Mouse (Mus musculus): Measurements from ENCODE around the gene Lemd1.
A peak's percentile ranks its signal among the peaks of the same experiment; 100 is the strongest.
"Not testable (repeated sequence)": the region's sequence is repeated elsewhere in the genome, so short reads cannot be mapped to it uniquely, and the experiment has no call there.

The Lemd1 gene

DNA sequence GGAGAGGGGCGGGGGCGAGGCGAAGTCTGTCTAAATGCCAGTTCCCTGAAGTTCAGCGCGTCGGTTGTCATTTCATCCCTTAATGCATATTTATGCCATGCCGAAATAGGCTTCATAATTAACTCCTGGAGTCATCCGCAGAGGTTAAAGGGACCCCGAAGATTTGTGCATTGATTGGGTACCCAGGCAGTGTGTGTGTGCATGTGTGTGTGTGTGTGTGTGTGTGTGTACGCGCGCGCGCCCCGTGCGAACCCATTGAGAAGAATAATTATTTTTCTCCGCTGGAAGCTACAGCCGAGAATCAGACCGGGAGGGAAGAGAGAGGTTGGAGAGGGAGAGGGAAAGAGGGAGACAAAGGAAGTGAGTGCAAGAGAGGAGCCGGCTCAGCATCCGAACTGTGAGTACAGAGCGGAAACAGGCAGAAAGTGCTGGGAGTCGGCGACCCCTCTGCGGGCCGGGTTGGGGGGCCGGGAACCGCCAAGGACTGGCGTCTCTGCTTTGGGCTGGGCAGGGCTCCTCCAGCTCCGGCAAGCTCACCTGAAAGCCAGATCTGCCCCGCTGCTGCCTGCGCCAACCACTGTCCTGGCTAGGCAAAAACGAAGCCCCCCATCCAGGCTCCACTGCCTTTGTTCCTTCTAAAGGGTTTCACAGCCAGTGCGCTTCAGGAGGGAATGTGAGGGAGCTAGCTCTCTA is at the start of gene Lemd1, which contains the start of gene AC124108.1:
Lemd1 (plus strand) TSS at position 339 of the 693 bp plus-strand sequence.
AC124108.1 (plus strand) TSS at position 365 of the 693 bp plus-strand sequence.
- DNase-seq (ENCODE audit: low read depth), result no peak

DNA sequence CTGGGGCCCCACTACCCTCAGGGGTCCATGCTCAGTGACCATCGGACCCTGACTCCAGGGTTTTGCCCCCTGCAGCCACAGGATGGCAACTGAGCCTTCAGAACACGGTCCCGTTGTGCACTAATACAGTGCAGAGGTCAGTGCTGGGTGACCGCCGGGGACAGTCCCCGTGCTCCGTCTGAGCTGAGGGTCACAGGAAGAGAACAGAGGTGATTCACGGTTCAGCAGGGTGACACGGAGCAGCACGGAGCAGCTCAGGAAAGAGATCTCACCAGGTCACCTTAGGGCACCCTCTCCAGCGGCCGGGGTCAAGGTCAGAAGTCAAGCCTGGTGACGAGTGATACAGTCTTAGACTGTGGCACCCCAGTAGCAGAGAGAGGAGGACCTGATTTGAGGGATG is 49.5 kb upstream of the Lemd1 start:
- no peak for DNase-seq (ENCODE audit: low read depth)

DNA sequence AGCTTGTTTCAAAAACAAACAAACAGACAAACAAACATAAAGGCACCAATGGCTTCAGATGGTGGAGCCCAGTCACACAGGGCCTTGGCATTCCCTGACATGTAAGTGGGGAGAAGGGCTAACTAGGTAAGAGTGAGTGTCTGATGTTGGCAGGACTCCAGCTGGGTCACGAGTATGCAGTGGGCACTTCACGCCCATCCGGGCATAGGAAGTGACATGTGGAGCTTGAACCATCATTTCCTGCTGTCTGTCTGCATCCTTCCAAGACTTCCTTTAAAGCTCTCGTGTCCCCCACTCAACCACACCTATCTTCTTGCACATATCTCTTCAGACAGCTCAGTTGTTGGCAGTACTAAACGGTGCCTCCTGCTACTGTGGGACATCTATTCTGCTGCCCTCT is 48.2 kb upstream of the Lemd1 start:
- DNase-seq (ENCODE audit: low read depth), result no peak

DNA sequence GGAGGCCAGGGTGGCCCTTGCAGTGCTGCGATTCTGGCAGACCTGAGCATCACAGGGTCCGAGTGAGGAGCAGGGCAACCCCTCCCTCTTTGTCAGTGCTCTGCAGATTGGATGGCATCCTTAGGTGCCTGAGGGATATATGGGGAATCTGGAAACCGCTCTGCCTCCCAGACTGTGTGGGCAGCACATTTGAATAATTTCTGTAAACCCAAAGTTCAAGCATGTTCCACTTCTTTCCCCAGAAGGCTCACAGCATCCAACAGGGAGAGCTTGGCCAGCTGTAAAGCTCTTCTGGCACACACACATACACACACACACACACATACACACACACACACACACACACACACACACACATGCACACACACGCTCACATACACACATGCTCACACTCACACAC is 47.5 kb upstream of the Lemd1 start:
- DNase-seq (ENCODE audit: low read depth), result no peak

DNA sequence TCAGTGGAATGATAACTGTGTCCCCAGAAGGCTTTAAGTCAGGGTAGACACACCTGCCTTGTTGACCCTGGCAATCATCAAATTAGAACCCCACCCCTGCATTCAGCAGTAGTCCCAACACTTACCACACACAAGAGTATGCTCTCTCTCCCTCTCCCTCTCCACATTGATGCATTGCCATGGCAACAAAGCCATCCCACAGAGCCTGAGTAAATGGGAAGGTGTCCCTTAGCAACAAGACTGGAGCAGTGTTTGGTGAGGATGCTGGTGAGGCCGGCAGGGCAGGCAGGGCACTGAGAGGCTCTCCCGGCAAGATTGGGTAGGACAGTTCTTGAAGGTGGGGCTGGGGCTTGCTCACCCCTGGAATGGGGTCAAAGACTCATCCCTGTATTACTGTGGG is 47.0 kb upstream of the Lemd1 start:
- DNase-seq (ENCODE audit: low read depth), result no peak

DNA sequence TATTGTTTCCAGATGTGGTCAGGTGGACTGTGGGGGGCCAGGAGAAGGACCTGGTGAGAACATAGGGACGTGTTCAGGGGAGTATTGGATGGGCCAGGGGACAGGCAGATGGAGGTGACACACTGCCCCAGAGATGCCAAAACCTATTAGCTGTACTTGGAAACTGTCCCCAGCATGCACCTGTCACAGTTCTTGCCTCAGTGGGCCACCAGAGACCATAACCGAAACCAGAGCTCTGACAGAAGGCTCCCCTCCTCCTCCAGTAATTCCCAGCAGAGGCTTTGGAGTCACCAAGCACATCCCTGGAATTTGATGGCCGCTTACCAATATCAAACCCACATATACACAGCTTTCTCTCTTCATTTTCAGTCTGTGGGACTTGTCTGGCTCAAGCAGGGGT is 46.4 kb upstream of the Lemd1 start:
- no peak for DNase-seq (ENCODE audit: low read depth)

DNA sequence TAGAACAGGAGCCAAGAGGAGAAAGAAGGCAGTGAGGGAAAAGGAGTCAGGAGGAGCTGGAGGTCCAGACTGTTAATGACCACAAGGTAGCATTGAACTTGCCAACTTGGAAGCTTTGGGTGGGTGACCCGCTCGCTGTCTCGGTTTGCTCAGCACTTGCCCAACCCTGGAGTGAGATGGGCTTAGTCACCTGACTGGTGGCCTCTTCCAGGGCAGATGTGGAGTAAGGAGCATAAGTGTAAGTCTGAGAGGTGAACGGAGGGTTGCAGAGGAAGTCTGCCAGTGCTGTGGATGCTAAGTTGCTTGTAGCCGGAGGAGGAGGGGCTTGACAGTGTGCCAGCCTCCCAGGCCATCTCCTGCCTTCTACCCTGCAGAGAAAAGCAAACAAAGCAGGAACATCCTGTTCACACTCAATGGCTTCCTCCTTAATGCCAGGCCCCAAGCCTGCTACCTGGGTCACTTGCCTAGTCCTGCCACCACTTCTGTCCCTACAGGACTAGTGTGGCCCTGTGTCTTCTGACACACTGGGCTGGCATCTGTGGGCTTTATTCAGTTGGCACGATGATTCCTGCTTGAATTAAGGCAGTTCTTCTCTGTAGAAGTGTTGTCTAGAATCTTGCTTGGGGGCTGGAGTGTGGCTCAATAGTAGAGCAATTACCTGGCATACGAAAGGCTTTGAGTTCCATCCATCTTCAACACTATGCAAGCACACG is 45.1 kb upstream of the Lemd1 start:
- DNase-seq (ENCODE audit: low read depth), result no peak

DNA sequence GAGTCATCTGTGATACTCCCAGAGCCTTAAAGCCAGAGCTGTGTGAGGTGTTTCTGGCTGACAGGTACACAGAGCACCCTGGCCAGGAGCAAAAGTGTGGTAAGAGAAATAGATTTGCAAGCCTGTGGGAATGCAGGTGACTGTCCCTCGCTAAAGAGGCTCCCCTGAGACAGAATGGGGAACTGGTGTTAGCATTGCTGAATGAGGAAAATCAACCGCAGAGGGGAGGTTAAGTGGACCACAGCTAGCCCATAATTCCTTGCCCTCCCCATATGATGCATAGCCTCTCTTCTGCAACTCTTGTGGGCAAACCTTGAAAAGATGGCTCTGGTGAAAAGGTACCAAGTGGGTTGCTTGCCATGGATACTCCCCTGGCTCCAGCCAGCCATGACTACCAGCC is 41.8 kb upstream of the Lemd1 start:
- no peak for DNase-seq (ENCODE audit: low read depth)

DNA sequence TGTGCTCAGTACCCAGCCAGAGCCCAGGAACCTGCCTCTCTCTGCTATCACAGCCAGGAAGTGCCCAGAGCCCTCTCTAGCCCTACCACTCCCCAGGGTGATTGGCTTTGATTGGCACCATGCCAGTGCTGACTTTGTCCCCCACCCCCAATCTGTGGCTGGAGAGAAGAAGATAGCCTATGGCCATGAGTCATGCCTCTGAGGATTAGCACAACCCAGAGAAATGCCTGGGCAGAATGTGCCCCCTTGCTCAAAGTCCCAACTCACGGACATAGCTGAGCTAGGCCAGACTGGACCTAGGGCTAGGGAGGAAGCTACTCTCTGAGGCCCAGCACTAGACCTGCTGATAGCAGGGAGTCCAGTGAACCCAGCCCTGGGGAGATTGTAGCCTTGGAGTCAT is 41.1 kb upstream of the Lemd1 start:
- no peak for DNase-seq (ENCODE audit: low read depth)

DNA sequence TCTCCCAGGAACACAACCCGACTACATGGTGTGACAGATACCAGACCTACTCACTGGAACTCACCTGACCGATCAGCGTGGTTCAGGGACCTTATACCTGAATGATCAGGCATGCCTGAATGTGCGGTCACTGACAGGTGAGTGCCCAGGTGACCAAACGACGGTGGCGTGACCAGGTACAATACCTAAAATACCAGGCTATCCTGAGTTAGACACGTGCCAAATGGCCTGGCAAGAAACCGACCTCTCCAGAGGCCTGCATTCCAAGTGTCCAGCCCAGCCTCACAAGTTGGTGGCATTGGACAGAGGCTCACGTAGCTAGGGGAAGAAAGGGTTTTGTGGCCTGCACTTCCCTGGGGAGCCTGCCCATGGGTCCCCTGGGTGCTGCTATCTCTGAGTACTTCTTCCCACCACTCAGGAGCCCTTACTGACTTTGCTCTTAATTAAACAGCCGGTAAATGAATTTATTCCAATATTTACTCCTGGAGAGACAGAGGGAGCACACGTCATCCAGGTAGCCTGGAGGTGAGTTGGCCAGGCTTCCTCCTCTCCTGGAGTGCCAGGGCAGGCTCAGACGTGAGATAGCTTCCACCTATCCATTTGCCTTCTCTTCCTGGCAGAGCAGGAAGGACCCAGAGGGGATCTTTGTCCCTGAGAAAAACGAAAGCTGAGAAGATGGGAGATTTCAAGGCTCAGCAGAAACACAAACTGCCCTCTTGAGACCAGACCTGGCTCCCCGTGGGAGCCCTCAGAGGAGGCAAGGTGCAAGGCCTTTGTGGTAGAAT is 40.2 kb upstream of the Lemd1 start:
- DNase-seq (ENCODE audit: low read depth), result no peak

DNA sequence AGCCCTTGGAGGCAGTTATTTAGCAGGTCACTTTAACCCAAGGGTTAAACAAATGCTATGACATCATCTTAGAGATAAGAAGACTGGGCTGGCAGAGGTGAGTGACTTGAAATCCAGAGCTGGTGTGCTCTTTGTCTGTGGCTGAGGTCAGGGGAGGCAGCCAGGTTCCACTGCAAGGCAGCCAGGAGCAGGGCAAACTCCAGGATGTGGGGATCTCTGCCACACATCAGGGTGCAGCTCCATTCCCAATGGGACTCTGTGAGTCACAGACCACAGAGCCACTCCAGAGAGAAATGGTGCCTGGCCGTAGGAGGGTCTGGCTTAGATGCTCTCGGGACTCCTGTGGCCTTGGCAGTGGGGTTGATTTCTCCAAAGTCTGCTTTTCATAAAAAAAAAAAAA is 39.3 kb upstream of the Lemd1 start:
- DNase-seq (ENCODE audit: low read depth), result no peak

DNA sequence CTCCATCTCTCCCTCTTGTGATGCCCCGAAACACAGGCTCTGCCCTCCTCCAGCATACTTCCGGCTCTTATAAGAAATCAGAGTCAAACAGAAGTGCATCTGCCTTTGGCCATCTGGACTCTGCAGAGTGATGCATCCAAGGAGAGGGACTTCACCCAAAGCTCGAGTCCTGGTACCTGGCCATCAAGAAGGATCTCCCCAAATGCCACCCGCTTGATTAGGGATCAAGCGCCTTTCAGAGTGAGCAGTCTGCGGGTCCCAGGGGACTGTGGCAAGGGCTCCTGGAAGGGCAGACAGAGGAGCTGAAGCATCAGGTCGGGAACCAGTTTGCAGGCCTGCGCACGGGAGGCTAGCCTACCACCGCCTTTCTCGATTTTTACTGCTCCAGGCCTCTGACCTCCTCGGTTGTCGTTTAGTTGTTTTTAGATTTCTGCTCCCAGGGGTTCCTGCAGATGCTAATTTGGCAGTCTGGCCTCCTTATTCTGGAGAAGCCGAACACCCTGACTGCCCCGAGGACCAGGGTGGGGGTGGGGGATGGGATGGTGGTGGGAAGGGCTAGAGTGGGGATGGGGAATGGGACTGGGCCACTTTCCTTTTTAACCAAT is 38.0 kb upstream of the Lemd1 start:
- DNase-seq (ENCODE audit: low read depth), result no peak

DNA sequence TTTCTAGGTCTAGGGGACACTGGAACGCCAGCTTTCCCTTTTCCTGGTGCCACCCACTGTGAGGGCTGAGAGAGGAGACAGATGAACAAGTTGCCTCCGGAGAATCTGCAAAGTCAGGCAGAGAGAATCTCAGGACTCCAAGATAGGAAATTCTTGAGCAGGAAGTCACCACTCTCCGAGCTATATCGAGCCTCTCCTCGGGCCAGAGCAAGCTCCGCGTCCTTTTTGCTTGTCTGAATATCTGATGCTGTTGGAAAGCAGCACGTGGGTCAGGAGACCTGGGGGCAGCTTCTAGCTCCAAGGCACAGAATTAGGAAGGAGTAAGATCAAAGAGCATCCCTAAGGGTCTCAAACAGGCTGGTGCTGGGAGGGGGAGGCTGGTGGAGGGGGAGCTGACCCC is 37.5 kb upstream of the Lemd1 start:
- DNase-seq (ENCODE audit: low read depth), result no peak

DNA sequence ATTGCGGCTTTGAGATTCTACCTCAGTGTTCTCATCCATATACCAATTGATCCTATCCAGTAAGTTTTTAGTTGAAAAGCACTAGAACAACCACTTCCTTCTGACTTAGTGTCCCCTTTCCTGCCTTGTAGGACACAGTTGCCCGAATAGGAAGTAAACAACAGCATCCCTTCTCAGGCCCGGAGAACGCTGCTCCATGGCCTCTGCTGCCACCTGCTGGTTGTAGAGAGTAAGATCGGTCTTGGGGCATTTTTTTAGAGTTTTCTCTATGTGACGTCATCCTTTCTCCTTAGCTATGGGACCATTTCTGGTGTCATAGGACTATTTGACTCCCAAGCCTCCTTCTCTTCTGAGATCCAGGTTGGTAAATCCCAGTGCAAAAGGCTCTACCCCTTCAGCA is 35.5 kb upstream of the Lemd1 start:
- peak; percentile 89 for DNase-seq (ENCODE audit: low read depth)

DNA sequence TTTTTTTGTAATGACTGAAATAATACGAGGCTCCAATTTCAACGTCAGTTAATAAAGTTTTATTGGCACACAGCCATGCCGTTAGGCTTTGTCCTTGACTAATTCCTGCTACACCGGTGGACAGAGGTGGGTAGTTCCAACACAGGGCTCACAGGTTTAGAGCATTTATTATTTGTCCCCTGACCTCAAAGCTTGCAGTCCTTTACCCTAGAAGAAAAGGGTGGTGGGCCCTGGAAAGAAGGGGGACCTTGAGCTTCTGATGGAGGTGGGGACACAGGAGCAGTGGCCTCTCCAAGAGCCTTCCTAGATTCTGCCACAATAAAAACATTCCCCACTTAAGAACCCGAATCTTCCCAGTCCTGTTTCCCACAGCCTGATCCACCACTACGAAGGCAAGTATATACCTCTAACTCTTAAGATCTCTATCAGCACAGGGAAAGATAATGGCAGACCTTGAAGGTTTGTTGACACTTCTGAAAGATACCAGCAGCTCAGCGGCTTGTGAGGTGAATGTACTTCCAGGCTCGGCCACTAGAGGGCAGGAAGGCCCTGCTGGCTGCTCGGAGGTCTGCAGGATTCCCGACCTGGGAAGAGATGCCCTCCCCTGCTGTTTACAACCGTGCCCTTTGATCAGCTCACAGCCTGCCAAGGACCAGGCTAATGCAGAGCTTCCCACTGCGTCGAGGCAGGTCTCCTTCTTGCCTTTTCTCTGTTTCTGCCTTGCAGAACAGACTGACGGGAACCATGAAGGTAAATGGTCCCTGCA is 34.0 kb upstream of the Lemd1 start:
- peak; percentile 81 for DNase-seq (ENCODE audit: low read depth)

DNA sequence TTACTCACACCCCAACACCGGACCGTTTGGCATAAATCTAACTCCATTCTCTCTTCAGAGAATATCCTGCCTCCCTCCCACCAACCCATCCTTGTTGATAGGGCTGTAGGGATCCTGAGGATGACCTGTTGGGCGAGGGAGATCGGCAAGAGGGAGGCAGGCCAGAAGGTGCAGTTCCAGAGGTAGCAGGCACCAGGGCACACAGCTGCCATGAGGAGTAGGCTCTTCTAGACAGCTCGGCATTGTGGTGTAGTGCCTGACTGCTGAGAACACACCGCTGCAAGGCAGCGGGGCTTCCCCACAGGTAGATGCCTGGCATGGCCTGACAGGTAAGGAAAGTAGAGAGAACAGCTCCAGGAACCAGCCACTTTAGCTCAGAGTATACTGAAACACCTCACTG is 33.4 kb upstream of the Lemd1 start:
- no peak for DNase-seq (ENCODE audit: low read depth)

DNA sequence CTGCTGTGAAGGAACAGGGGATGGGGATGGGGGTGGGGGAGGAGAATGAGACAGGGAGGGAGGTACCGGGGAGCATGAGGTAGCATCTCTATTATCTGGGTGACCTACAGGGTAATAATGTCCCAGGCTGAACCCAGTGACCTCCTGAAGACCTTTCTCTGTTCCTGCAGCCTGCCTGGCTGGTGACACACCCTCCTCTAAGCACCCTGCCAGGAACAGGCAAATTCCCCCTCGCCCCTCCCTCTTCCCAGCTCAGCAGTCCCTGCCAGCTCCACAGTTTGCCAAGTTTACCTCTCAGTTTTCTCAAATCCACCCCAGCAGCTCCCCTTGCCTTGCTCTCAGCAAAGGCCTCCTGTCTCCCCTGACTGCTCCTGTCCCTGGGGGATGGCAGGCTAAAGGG is 32.5 kb upstream of the Lemd1 start:
- DNase-seq (ENCODE audit: low read depth), result no peak

DNA sequence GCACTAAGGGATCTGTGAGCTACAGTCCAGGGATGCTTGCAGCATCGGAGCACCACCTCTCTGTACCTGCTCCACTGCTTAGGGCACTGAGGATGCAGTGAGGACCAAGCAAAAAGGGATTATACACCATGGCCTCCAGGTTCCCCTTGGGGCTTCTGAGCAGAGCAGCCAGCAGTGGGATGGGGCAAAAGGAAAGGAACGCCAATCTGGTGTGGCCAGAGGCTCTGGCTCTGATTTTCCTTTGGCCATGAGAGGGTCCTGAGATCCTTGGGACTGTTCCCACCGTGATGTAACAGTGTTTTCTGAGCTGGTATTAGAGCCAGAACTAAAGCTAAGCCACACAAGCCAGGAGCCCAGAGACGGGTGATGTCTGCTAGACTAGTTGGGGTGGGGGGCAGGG is 31.6 kb upstream of the Lemd1 start:
- DNase-seq (ENCODE audit: low read depth), result no peak

DNA sequence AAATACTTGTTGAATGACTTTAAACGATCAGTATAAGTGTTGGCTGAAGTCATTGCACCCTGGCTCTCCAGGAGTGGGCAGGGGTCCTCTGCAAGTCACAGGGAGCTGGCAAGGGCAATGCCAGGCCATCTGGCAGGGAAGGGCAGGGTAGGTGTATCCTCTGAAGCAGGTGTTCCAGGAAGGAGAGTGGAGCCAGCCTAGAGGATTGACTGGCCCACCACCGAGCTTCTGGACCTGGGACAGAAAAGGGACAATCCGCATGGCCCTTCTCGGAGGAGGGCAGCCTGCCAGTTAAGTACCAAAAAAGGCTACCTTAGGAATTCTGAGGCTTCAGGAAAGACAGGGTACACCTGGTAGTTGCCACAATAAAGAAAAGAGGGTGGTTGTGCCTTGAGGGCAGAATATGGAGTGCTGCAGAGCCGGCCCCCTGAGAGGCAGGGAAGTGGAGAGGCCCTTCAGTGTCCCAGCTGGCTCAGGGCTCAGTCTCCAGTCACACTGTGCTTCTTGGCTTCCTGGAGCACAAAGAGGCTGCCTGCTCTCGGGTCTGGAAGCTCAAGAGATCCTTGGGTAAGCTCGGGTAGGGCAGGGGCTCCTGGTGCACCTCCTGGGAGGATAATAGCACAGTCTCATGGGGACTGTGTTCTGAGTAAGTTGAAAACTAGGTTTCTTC is 29.9 kb upstream of the Lemd1 start:
- DNase-seq (ENCODE audit: low read depth), result no peak

DNA sequence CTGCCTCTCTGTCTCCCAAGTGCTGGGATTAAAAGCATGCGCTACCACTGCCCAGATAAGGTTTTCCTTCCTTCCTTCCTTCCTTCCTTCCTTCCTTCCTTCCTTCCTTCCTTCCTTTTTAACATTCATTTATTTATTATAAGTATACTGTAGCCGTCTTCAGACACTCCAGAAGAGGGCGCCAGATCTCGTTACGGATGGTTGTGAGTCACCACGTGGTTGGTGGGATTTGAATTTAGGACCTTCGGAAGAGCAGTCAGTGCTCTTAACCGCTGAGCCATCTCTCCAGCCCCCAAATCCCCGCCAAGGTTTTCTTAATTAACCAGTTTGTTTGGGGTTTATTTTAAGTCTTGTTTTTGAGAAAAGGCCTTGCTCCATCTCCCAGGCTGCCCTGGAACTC is 28.6 kb upstream of the Lemd1 start:
- not testable (repeated sequence) for DNase-seq (ENCODE audit: low read depth)

DNA sequence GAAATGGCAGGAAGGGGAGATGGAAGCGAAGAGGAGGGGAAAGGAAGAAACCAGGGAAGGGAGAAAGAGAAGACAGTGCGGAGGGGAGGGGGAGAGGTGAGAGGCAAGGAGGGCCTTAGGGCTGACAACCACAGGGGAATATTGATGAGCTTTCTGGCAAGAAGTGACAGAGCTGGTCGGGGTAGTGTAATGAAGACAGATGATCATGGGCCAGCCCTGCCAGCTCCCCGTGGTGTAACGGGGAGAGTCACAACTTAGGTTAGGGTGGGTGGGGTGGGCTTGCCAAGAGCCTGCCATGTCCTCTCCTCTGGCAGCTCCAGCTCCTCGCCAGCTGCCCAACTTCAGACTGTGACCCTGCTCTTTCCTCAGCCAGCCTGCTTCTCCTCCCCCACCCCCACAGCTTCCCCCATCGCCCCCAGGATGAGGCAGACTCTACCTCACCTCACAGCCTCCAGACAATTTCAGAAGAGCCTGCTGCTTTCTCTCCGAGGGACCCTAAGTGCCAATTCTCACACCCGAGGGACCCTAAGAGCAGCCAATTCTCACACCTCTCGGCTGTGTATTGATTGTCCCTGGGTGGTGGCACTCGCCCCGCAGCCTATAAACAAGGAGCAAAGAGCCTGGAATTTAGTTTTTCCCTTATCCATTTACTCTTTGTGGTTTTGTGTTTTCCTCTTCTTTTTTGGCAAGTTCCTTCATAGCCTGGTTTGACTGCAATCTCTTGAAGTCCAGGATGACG is 26.3 kb upstream of the Lemd1 start:
- no peak for DNase-seq (ENCODE audit: low read depth)
